Mouse (Mus musculus) stomach, embryonic 15.5 days (tissue): ENCODE data around the gene 4930544G11Rik. TPM values are rescaled to one million over a fixed set of nuclear protein-coding genes. Genes with fewer than 3 reads are reported as not detected.

Experiments used
- ATAC-seq: fragments of 200-750 bp; cut with Nextera tagmentation; 2 replicates; pipeline ENCODE4 v1.8.0; 2017; ENCODE audit warnings: low read depth, moderate number of reproducible peaks, moderate TSS enrichment; ENCODE audit not compliant: insufficient read depth, low FRiP score
- H3K27ac ChIP-seq: fragments of 300-500 bp; sonication (generic); 2 replicates; pipeline ENCODE4 v1.5.1; 2015; ENCODE audit warnings: mild to moderate bottlenecking, inconsistent platforms
- H3K27me3 ChIP-seq: fragments of 300-500 bp; sonication (generic); replicated peaks from 2 replicates; pipeline ENCODE4 v1.6.1; 2015; ENCODE audit warnings: inconsistent platforms
- H3K36me3 ChIP-seq: fragments of 300-500 bp; sonication (generic); 2 replicates; pipeline ENCODE4 v1.6.1; 2015; ENCODE audit warnings: inconsistent platforms
- H3K4me1 ChIP-seq: fragments of 300-500 bp; sonication (generic); 2 replicates; pipeline ENCODE4 v1.6.1; 2015; ENCODE audit warnings: inconsistent platforms
- H3K4me2 ChIP-seq: fragments of 300-500 bp; sonication (generic); 2 replicates; pipeline ENCODE4 v1.6.1; 2015; ENCODE audit warnings: mild to moderate bottlenecking, inconsistent platforms
- H3K4me3 ChIP-seq: fragments of 300-500 bp; sonication (generic); replicated peaks from 2 replicates; pipeline ENCODE4 v1.5.1; 2015; ENCODE audit warnings: inconsistent platforms
- H3K9ac ChIP-seq: fragments of 300-500 bp; sonication (generic); 2 replicates; pipeline ENCODE4 v1.6.1; 2015; ENCODE audit warnings: inconsistent platforms
- H3K9me3 ChIP-seq: fragments of 300-500 bp; sonication (generic); 2 replicates; pipeline ENCODE4 v1.6.1; 2016; ENCODE audit warnings: inconsistent platforms
- WGBS: fragments of 180-500 bp; shearing (Covaris S2); methylation state at CpG from one replicate; pipeline ENCODE4 v1.1.7; 2015; 5-methylcytosine and 5-hydroxymethylcytosine counted together
- polyA plus RNA-seq: library from polyadenylated mRNA; unstranded; fragments of >200 nt; fragmentation: Nextera tagmentation; extraction: Ambion mirVana; gene quantifications from 2 replicates; pipeline ENCODE4 v1.2.1, GENCODE M21; 2015

The 4930544G11Rik gene
- not detected in 2 replicates for polyA plus RNA-seq

GRCm38 (mm10) chr6:65952309-65952708, at the start of gene 4930544G11Rik:
Gene 4930544G11Rik (plus strand): TSS chr6:65952609.
- no peaks in the 10 kb centered on the region for H3K4me1 ChIP-seq
- no peak for ATAC-seq
- H3K36me3 ChIP-seq = no peaks in the 10 kb centered on the region
- H3K27ac ChIP-seq = no peak within 1 kb of the TSS
- H3K4me2 ChIP-seq = no peak within 1 kb of the TSS
- 96% methylated on average over 10 of the region's 10 CpGs for WGBS
- no peaks in the 10 kb centered on the region for H3K9me3 ChIP-seq
- no peaks in the 10 kb centered on the region for H3K27me3 ChIP-seq
- H3K4me3 ChIP-seq = no peak within 1 kb of the TSS
- no peak within 1 kb of the TSS for H3K9ac ChIP-seq

GRCm38 (mm10) chr6:65906657-65907182, 45.7 kb upstream of the 4930544G11Rik start:
- Histone ChIP-seq H3K27ac (no peak overlapping the region), H3K36me3 (no peaks in the 10 kb centered on the region), H3K4me3 (no peak overlapping the region), H3K4me1 (no peaks in the 10 kb centered on the region), H3K9ac (no peak overlapping the region), H3K4me2 (no peak overlapping the region), H3K9me3 (no peaks in the 10 kb centered on the region), H3K27me3 (no peaks in the 10 kb centered on the region)
- ATAC-seq = no peak
- 62% methylated on average over 2 of the region's 2 CpGs for WGBS

GRCm38 (mm10) chr6:65915421-65915820, 37.0 kb upstream of the 4930544G11Rik start:
- Histone ChIP-seq H3K4me1 (no peaks in the 10 kb centered on the region), H3K9me3 (no peaks in the 10 kb centered on the region), H3K27me3 (no peaks in the 10 kb centered on the region), H3K9ac (no peak overlapping the region), H3K27ac (no peak overlapping the region), H3K4me2 (no peak overlapping the region), H3K36me3 (no peaks in the 10 kb centered on the region), H3K4me3 (no peak overlapping the region)
- 78% methylated on average over 5 of the region's 5 CpGs for WGBS
- ATAC-seq = no peak

- no peak overlapping the region for H3K4me3 ChIP-seq
- no peaks in the 10 kb centered on the region for H3K4me1 ChIP-seq
- no peaks in the 10 kb centered on the region for H3K9me3 ChIP-seq
- no peak overlapping the region for H3K4me2 ChIP-seq
- H3K27me3 ChIP-seq = no peaks in the 10 kb centered on the region
- H3K36me3 ChIP-seq = no peaks in the 10 kb centered on the region
- ATAC-seq = no peak
- H3K9ac ChIP-seq = no peak overlapping the region
- 75% methylated on average over 3 of the region's 3 CpGs for WGBS
- no peak overlapping the region for H3K27ac ChIP-seq
These were observed 30.7 kb upstream of the 4930544G11Rik start for GRCm38 (mm10) chr6:65921703-65922102.

- Histone ChIP-seq H3K27me3 (no peaks in the 10 kb centered on the region), H3K9ac (no peak overlapping the region), H3K4me3 (no peak overlapping the region), H3K36me3 (no peaks in the 10 kb centered on the region), H3K9me3 (no peaks in the 10 kb centered on the region), H3K4me2 (no peak overlapping the region), H3K4me1 (no peaks in the 10 kb centered on the region), H3K27ac (no peak overlapping the region)
- ATAC-seq = no peak
- WGBS = 54% methylated on average over 4 of the region's 4 CpGs
These were observed 28.8 kb upstream of the 4930544G11Rik start for GRCm38 (mm10) chr6:65923501-65924084.

- H3K9ac ChIP-seq = no peak overlapping the region
- no peak overlapping the region for H3K4me3 ChIP-seq
- no peaks in the 10 kb centered on the region for H3K9me3 ChIP-seq
- H3K36me3 ChIP-seq = no peaks in the 10 kb centered on the region
- ATAC-seq = no peak
- WGBS = 75% methylated on average over 3 of the region's 3 CpGs
- no peak overlapping the region for H3K4me2 ChIP-seq
- no peak overlapping the region for H3K27ac ChIP-seq
- H3K27me3 ChIP-seq = no peaks in the 10 kb centered on the region
- H3K4me1 ChIP-seq = no peaks in the 10 kb centered on the region
These were observed 26.6 kb upstream of the 4930544G11Rik start for GRCm38 (mm10) chr6:65925737-65926333.

GRCm38 (mm10) chr6:65930523-65930922, 21.9 kb upstream of the 4930544G11Rik start:
- no peaks in the 10 kb centered on the region for H3K36me3 ChIP-seq
- no peaks in the 10 kb centered on the region for H3K27me3 ChIP-seq
- no peak overlapping the region for H3K4me2 ChIP-seq
- no peaks in the 10 kb centered on the region for H3K9me3 ChIP-seq
- H3K4me1 ChIP-seq = no peaks in the 10 kb centered on the region
- no peak for ATAC-seq
- H3K4me3 ChIP-seq = no peak overlapping the region
- no peak overlapping the region for H3K27ac ChIP-seq
- 83% methylated on average over 1 of the region's 1 CpGs for WGBS
- no peak overlapping the region for H3K9ac ChIP-seq

- H3K27me3 ChIP-seq = no peaks in the 10 kb centered on the region
- H3K4me1 ChIP-seq = no peaks in the 10 kb centered on the region
- no peak overlapping the region for H3K4me2 ChIP-seq
- H3K9ac ChIP-seq = no peak overlapping the region
- no peaks in the 10 kb centered on the region for H3K9me3 ChIP-seq
- no peak overlapping the region for H3K4me3 ChIP-seq
- 66% methylated on average over 1 of the region's 1 CpGs for WGBS
- ATAC-seq = no peak
- H3K27ac ChIP-seq = no peak overlapping the region
- H3K36me3 ChIP-seq = no peaks in the 10 kb centered on the region
These were observed 19.6 kb upstream of the 4930544G11Rik start for GRCm38 (mm10) chr6:65932776-65933175.

GRCm38 (mm10) chr6:65933177-65933576, 19.2 kb upstream of the 4930544G11Rik start:
- no peaks in the 10 kb centered on the region for H3K9me3 ChIP-seq
- 59% methylated on average over 4 of the region's 4 CpGs for WGBS

GRCm38 (mm10) chr6:65935566-65936281, 16.7 kb upstream of the 4930544G11Rik start:
- Histone ChIP-seq H3K4me1 (no peaks in the 10 kb centered on the region), H3K9ac (no peak overlapping the region), H3K4me3 (no peak overlapping the region), H3K27me3 (no peaks in the 10 kb centered on the region), H3K9me3 (no peaks in the 10 kb centered on the region), H3K4me2 (no peak overlapping the region), H3K36me3 (no peaks in the 10 kb centered on the region), H3K27ac (no peak overlapping the region)
- 50% methylated on average over 7 of the region's 7 CpGs for WGBS
- ATAC-seq = no peak; the same call in 1 of the 2 replicates

More at GRCm38 (mm10) chr6:65933177-65933576, 19.2 kb upstream of the 4930544G11Rik start:
- no peaks in the 10 kb centered on the region for H3K4me1 ChIP-seq
- no peak overlapping the region for H3K4me2 ChIP-seq
- no peaks in the 10 kb centered on the region for H3K36me3 ChIP-seq
- H3K9ac ChIP-seq = no peak overlapping the region
- no peaks in the 10 kb centered on the region for H3K27me3 ChIP-seq
- no peak for ATAC-seq
- H3K27ac ChIP-seq = no peak overlapping the region
- no peak overlapping the region for H3K4me3 ChIP-seq

- H3K4me2 ChIP-seq = no peak overlapping the region
- WGBS = 73% methylated on average over 6 of the region's 6 CpGs
These were observed 1.9 kb upstream of the 4930544G11Rik start for GRCm38 (mm10) chr6:65950492-65950891.

More at GRCm38 (mm10) chr6:65950492-65950891, 1.9 kb upstream of the 4930544G11Rik start:
- H3K27me3 ChIP-seq = no peaks in the 10 kb centered on the region
- no peak overlapping the region for H3K9ac ChIP-seq
- ATAC-seq = no peak
- H3K27ac ChIP-seq = no peak overlapping the region
- H3K9me3 ChIP-seq = no peaks in the 10 kb centered on the region
- H3K36me3 ChIP-seq = no peaks in the 10 kb centered on the region
- no peaks in the 10 kb centered on the region for H3K4me1 ChIP-seq
- H3K4me3 ChIP-seq = no peak overlapping the region
